Mouse (Mus musculus) liver, adult (tissue): ENCODE results near the gene Borcs6.

Experiments used
- GATA4 ChIP-seq: IDR thresholded peaks from 2 replicates; pipeline ENCODE4 v1.6.1; 2014; ENCODE audit warnings: mild to moderate bottlenecking, low read length; ENCODE audit not compliant: insufficient replicate concordance

The Borcs6 gene

GRCm38 (mm10) chr11:69110319-69111046, 51.0 kb downstream of the Borcs6 start:
- TF ChIP-seq GATA4: no peak
